Mouse (Mus musculus) heart, adult 2 months (tissue): ENCODE measurements at regions not wholly inside any gene's neighbourhood (a gene's known extent, or its start where the extent isn't known, plus 50 kb on each side); places are given as distances from the start of the nearest gene placed in this dataset.

Experiments used
- DNase-seq, 2 experiments: peaks; one replicate each; pipeline ENCODE4 v3.0.0; 2021
- H3K27ac ChIP-seq: fragments of 200-600 bp; 2 replicates; pipeline ENCODE4 v1.8.1; 2022
- H3K27me3 ChIP-seq: fragments of 200-500 bp; 2 replicates; pipeline ENCODE4 v1.6.1; 2012; ENCODE audit warnings: mild to moderate bottlenecking, low read length, inconsistent platforms, mixed read lengths; ENCODE audit not compliant: control insufficient read depth, insufficient read depth
- H3K36me3 ChIP-seq: fragments of 200-500 bp; 2 replicates; pipeline ENCODE4 v1.6.1; 2012; ENCODE audit warnings: low read length, inconsistent platforms; ENCODE audit not compliant: control insufficient read depth, insufficient read depth
- H3K4me1 ChIP-seq: fragments of 200-500 bp; 2 replicates; pipeline ENCODE4 v1.6.1; 2011; ENCODE audit warnings: low read length; ENCODE audit not compliant: control insufficient read depth, insufficient read depth
- H3K4me3 ChIP-seq: fragments of 200-600 bp; 2 replicates; pipeline ENCODE4 v1.8.1; 2022
- H3K79me2 ChIP-seq: fragments of 200-500 bp; replicated peaks from 2 replicates; pipeline ENCODE4 v1.6.1; 2012; ENCODE audit warnings: mild to moderate bottlenecking, inconsistent platforms, low read length, moderate library complexity, mixed read lengths; ENCODE audit not compliant: control insufficient read depth, insufficient read depth
- H3K9ac ChIP-seq: fragments of 200-500 bp; 2 replicates; pipeline ENCODE4 v1.6.1; 2012; ENCODE audit warnings: low read depth, mild to moderate bottlenecking, control low read depth, inconsistent platforms, low read length, mixed read lengths
- CTCF ChIP-seq: fragments of 200-600 bp; IDR thresholded peaks from 2 replicates; pipeline ENCODE4 v1.8.1; 2022; ENCODE audit warnings: antibody characterized with exemption, mild to moderate bottlenecking, moderate library complexity
- EP300 ChIP-seq: fragments of 200-500 bp; IDR thresholded peaks from 2 replicates; pipeline ENCODE4 v1.6.1; 2011; ENCODE audit warnings: low read depth, low read length, control low read depth; ENCODE audit not compliant: insufficient read depth
- POLR2A ChIP-seq: fragments of 200-500 bp; IDR thresholded peaks from 2 replicates; pipeline ENCODE4 v1.6.1; 2011; ENCODE audit warnings: mild to moderate bottlenecking, low read depth, low read length, control low read depth; ENCODE audit not compliant: insufficient read depth
- WGBS: fragments of 180-500 bp; shearing (Covaris S2); methylation state at CpG from one replicate; pipeline ENCODE4 v1.1.7; 2018; 5-methylcytosine and 5-hydroxymethylcytosine counted together
- intact Hi-C: fragments of 180-260 bp; cut with DNase I; formaldehyde crosslinking; loops from one replicate; pipeline ENCODE4 v1.15.1; 2025

DNA sequence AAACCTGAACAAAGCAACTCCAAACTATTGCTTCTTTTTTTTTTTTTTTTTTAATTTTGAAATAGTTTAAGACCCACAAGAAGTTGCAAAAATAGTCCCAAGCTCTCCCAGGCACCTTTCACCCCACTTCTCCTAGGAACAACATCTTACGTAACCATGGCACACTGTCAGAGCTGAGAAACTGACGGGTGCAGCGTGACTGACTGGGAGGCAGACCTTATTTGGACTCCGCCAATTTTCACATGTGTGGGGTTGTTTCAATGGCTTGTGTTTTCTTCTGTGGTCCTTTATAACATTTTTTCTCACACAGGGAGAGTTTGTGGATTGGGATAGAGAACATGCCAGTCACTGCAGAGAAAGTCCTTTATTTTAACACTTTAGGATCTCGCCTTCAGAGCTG lies 66.6 kb downstream of the Lsm3 start:
- Histone ChIP-seq H3K9ac (no peak overlapping the region), H3K79me2 (no peaks in the 10 kb centered on the region), H3K27me3 (no peaks in the 10 kb centered on the region), H3K4me1 (no peaks in the 10 kb centered on the region; the same call in 1 of the 2 replicates), H3K27ac (no peak overlapping the region), H3K36me3 (no peaks in the 10 kb centered on the region), H3K4me3 (no peak overlapping the region)
- peak in 1 of 2 experiments; percentile 42 for DNase-seq
- TF ChIP-seq POLR2A (no peak), CTCF (no peak), EP300 (no peak)
- intact Hi-C loops, result no loop called here
- 77% methylated on average over 5 of the region's 5 CpGs for WGBS

DNA sequence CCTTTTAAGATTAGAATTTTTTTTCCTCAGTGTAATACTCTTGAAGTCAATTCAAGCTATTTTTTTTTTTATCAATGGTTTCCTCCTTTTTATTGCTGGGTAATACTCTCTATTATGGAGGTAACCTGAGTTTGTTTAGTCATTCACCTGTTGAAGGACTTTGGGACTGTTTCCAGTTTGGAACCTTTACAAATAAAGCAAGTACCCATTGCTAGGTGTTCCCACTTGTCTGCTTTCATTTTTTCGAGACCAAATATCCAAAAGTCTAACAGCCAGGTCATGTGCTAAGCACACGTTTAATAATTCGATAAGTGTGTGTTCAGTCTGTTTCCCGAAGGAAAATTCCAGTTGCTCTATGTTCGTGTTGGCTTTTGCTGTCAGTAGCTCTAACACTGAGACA lies 67.6 kb downstream of the Lsm3 start:
- no peak overlapping the region for H3K4me3 ChIP-seq
- H3K4me1 ChIP-seq, result no peaks in the 10 kb centered on the region; the same call in 1 of the 2 replicates
- H3K36me3 ChIP-seq, result no peaks in the 10 kb centered on the region
- H3K27me3 ChIP-seq, result no peaks in the 10 kb centered on the region
- 89% methylated on average over 5 of the region's 5 CpGs for WGBS
- no peak for DNase-seq
- intact Hi-C loops, result no loop called here
- TF ChIP-seq CTCF (no peak), EP300 (no peak), POLR2A (no peak)
- no peak overlapping the region for H3K9ac ChIP-seq
- no peak overlapping the region for H3K27ac ChIP-seq
- H3K79me2 ChIP-seq, result no peaks in the 10 kb centered on the region

GRCm38 (mm10) chr6:91585543-91585942 lies 69.8 kb downstream of the Lsm3 start:
- Histone ChIP-seq H3K9ac (no peak overlapping the region), H3K79me2 (no peaks in the 10 kb centered on the region), H3K27me3 (no peaks in the 10 kb centered on the region), H3K27ac (no peak overlapping the region), H3K4me3 (no peak overlapping the region), H3K4me1 (no peaks in the 10 kb centered on the region; the same call in 1 of the 2 replicates), H3K36me3 (no peaks in the 10 kb centered on the region)
- 52% methylated on average over 3 of the region's 3 CpGs for WGBS
- TF ChIP-seq CTCF (no peak), EP300 (no peak), POLR2A (no peak)
- intact Hi-C loops, result no loop called here
- DNase-seq, result no peak

DNA sequence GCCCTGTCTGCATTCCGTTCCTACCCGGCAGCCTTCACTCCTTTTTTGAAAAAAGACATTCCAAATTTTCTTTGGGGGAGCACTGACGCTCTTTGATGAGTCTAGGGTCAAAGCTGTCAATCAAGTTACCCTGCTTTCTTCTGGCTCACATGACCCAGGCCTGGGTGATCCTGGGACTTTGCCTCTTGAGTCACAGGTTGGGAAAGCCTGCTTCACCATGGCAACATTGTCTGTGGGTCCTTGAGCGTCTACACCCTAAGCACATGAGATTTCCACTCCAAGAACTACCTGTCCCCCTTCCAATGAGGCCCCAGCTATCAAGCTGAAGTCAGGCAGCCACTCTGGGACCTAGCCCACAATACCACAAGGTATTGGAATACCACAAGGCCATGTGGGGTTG lies 73.5 kb downstream of the Lsm3 start:
- H3K4me3 ChIP-seq, result no peak overlapping the region
- no peak for DNase-seq
- H3K36me3 ChIP-seq, result no peaks in the 10 kb centered on the region
- H3K9ac ChIP-seq, result no peak overlapping the region
- TF ChIP-seq CTCF, result no peak
- no peak for TF ChIP-seq POLR2A
- no peak for TF ChIP-seq EP300
- peaks cover 2% of the 10 kb centered on the region for H3K4me1 ChIP-seq
- H3K79me2 ChIP-seq, result no peaks in the 10 kb centered on the region
- 95% methylated on average over 4 of the region's 4 CpGs for WGBS
- no peak overlapping the region for H3K27ac ChIP-seq
- H3K27me3 ChIP-seq, result no peaks in the 10 kb centered on the region
- intact Hi-C loops, result no loop called here

- intact Hi-C loops, result no loop called here
Measured at GRCm38 (mm10) chr6:91590395-91590794, 74.7 kb downstream of the Lsm3 start.

DNA sequence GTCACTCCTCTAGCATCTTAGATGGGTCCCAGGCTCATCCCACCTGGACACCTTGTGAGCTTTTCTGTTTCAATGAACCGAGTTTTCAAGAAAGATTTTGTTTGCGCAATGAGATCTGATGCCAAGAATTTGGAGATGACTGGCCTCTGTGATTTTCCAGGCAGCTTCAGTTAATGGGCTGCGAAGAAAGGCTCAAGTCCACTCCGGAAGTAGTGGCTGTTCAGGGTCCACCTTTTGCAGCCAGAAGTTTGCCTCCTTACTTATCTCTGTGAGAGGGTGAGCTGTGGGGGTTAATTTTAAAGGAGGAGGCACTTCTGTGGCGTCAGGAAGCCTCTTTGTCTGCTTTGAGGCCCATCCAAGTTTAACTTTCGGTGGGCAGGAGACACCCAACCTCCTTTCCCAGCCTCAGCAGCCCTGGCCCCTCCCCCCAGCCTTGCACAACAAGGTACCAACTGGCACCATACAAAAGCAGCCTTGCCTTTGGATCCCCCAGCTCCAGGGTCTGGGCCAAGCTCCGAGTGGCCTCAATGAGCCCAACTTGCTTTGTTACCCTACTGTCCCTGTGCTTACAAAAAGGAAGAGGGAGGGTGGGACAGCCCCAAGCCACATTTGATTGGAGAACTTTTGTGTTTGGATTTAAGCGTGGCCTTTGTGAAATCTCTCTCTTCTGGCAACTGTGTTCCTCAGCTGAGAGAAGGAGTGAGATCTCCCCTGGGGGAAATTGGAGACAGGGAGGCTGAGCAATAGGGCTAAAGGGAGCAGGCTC lies 75.3 kb downstream of the Lsm3 start:
- Histone ChIP-seq H3K9ac (no peak overlapping the region; the same call in 1 of the 2 replicates), H3K4me1 (peaks cover 2% of the 10 kb centered on the region), H3K79me2 (no peaks in the 10 kb centered on the region), H3K4me3 (no peak overlapping the region), H3K27me3 (no peaks in the 10 kb centered on the region), H3K27ac (no peak overlapping the region), H3K36me3 (no peaks in the 10 kb centered on the region)
- WGBS, result 46% methylated on average over 8 of the region's 8 CpGs
- intact Hi-C loops, result no loop called here
- DNase-seq, result peak in 1 of 2 experiments; percentile 49
- TF ChIP-seq EP300, result no peak
- no peak for TF ChIP-seq CTCF
- no peak for TF ChIP-seq POLR2A

More at GRCm38 (mm10) chr6:91590395-91590794, 74.7 kb downstream of the Lsm3 start:
- TF ChIP-seq EP300 (no peak), POLR2A (no peak), CTCF (no peak)
- Histone ChIP-seq H3K9ac (no peak overlapping the region), H3K36me3 (no peaks in the 10 kb centered on the region), H3K27ac (no peak overlapping the region), H3K4me3 (no peak overlapping the region), H3K27me3 (no peaks in the 10 kb centered on the region), H3K79me2 (no peaks in the 10 kb centered on the region), H3K4me1 (peaks cover 2% of the 10 kb centered on the region)
- WGBS, result 53% methylated on average over 6 of the region's 6 CpGs
- no peak for DNase-seq
